Mouse (Mus musculus): Measurements from ENCODE around the gene Zfp811. TPM values are rescaled to one million over a fixed set of nuclear protein-coding genes. Genes with fewer than 3 reads are reported as not detected.
A peak's percentile ranks its signal among the peaks of the same experiment; 100 is the strongest.

Gene Zfp811
- polyA plus RNA-seq, 1 experiment from 2014 or later: 0.09 TPM

- ATAC-seq (ENCODE audit: low read depth): no peak
- Histone ChIP-seq H3K4me3 (replicated peaks) (no peak overlapping the region), H3K9ac (no peak overlapping the region), H3K36me3 (no peaks in the 10 kb centered on the region), H3K27ac (no peak overlapping the region), H3K4me2 (no peak overlapping the region), H3K27me3 (no peaks in the 10 kb centered on the region), H3K4me1 (replicated peaks) (0 out of 2 replicates have a peak, but pooled peaks cover 4% of the 10 kb centered on the region), H3K9me3 (replicated peaks) (no peaks in the 10 kb centered on the region)
- WGBS (ENCODE audit: insufficient replicate concordance): 21% methylated on average over 12 of the region's 12 CpGs
- no peak for DNase-seq
Measured at GRCm38 (mm10) chr17:32753634-32754033, 56.1 kb downstream of the Zfp811 start.

- Histone ChIP-seq H3K9ac (no peak overlapping the region), H3K27ac (no peak overlapping the region), H3K27me3 (no peaks in the 10 kb centered on the region), H3K9me3 (replicated peaks) (no peaks in the 10 kb centered on the region), H3K36me3 (no peaks in the 10 kb centered on the region), H3K4me1 (replicated peaks) (0 out of 2 replicates have a peak, but pooled peaks cover 4% of the 10 kb centered on the region), H3K4me3 (replicated peaks) (no peak overlapping the region), H3K4me2 (no peak overlapping the region)
- DNase-seq: no peak
- ATAC-seq (ENCODE audit: low read depth): peak; percentile 31; the same call in 1 of the 2 replicates
- WGBS (ENCODE audit: insufficient replicate concordance): 36% methylated on average over 6 of the region's 6 CpGs
Measured at GRCm38 (mm10) chr17:32752813-32753360, 56.8 kb downstream of the Zfp811 start.

- Histone ChIP-seq H3K36me3 (no peaks in the 10 kb centered on the region), H3K9me3 (replicated peaks) (no peaks in the 10 kb centered on the region), H3K27ac (no peak overlapping the region), H3K4me3 (replicated peaks) (no peak overlapping the region), H3K9ac (no peak overlapping the region), H3K4me2 (no peak overlapping the region), H3K4me1 (replicated peaks) (0 out of 2 replicates have a peak, but pooled peaks cover 4% of the 10 kb centered on the region), H3K27me3 (no peaks in the 10 kb centered on the region)
- ATAC-seq (ENCODE audit: low read depth) (no peak), DNase-seq (no peak)
- 37% methylated on average over 5 of the region's 5 CpGs for WGBS (ENCODE audit: insufficient replicate concordance)
Measured at GRCm38 (mm10) chr17:32750611-32751010, 59.1 kb downstream of the Zfp811 start.

Other genes starting within 250 kb of the Zfp811 start
- gene Cyp4f37, start 188.6 kb downstream of the Zfp811 start, polyA plus RNA-seq (2015; fragmentation: Nextera tagmentation; extraction: Ambion mirVana): not detected in 2 replicates
- not detected in 2 replicates for gene Cyp4f40, start 151.0 kb downstream of the Zfp811 start, polyA plus RNA-seq (2015; fragmentation: Nextera tagmentation; extraction: Ambion mirVana)
- 2.7 and 3.5 TPM in 2 replicates for gene Cyp4f15, start 124.3 kb downstream of the Zfp811 start, polyA plus RNA-seq (2015; fragmentation: Nextera tagmentation; extraction: Ambion mirVana)
- gene Zfp871, start 21.6 kb downstream of the Zfp811 start, polyA plus RNA-seq (2015; fragmentation: Nextera tagmentation; extraction: Ambion mirVana): 10.1 and 12.4 TPM in 2 replicates
- gene Zfp799, start 20.3 kb upstream of the Zfp811 start, polyA plus RNA-seq (2015; fragmentation: Nextera tagmentation; extraction: Ambion mirVana): 1.7 and 2.0 TPM in 2 replicates
- 1.9 and 2.0 TPM in 2 replicates for gene Zfp870, start 81.7 kb upstream of the Zfp811 start, polyA plus RNA-seq (2015; fragmentation: Nextera tagmentation; extraction: Ambion mirVana)
- gene Cyp4f14, start 107.4 kb upstream of the Zfp811 start, polyA plus RNA-seq (2015; fragmentation: Nextera tagmentation; extraction: Ambion mirVana): not detected in 2 replicates
- gene Cyp4f13, start 137.5 kb upstream of the Zfp811 start, polyA plus RNA-seq (2015; fragmentation: Nextera tagmentation; extraction: Ambion mirVana): 4.0 and 5.0 TPM in 2 replicates
- gene Zfp472, start 155.9 kb upstream of the Zfp811 start, polyA plus RNA-seq (2015; fragmentation: Nextera tagmentation; extraction: Ambion mirVana): 6.4 and 6.5 TPM in 2 replicates
- gene Zfp952, start 183.2 kb upstream of the Zfp811 start, polyA plus RNA-seq (2015; fragmentation: Nextera tagmentation; extraction: Ambion mirVana): 3.5 and 4.0 TPM in 2 replicates
- 2.7 and 3.3 TPM in 2 replicates for gene Zfp763, start 223.5 kb upstream of the Zfp811 start, polyA plus RNA-seq (2015; fragmentation: Nextera tagmentation; extraction: Ambion mirVana)